ENCODE assay signal across 30 mouse cellular contexts in the genomic region with DNA sequence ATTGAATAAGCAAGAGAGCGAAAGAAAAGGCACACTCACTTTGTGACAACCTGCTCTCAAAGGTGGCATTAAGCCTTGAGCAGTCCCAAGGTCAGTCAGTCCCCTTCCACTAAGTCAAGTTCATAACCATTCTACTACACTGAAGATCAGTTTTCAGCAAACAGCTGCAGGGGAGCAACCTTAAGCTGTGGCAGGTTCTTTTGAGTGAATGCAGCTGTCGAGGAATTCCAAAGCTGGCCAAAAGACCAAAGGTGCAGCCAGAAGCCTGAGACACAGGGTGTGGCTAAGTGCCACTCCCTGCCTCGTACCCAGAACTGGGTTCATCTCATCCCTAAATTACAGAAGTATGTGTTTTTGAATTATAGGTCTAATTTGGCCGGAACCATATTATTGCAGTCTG. TPM values are rescaled to one million over a fixed set of nuclear protein-coding genes. Genes with fewer than 3 reads are reported as not detected.
DNase-seq lines count a peak whose midpoint lies in the region; ATAC-seq and TF ChIP-seq lines count a peak whose summit lies in the region.
"Had no signal": no experiment of that assay in that cellular context is flagged by ENCODE, and none has a peak within 500 bp of the region (broad histone marks: within the 10 kb centered on the region; RNA-seq: fewer than 3 reads in every experiment).

No protein-coding gene starts in this region.

- TF ChIP-seq CTCF in MEL (IDR thresholded peaks at IDR 0.05 in 2 of 3, conservative IDR thresholded peaks at IDR 0.05 in 1 of 3; ENCODE audit: control insufficient read depth in 1 of 3, insufficient read depth in 1 of 3, low read depth in 2 of 3, low read length in 3 of 3, poor library complexity in 1 of 3, severe bottlenecking in 1 of 3) = no peak
- no peak for TF ChIP-seq CTCF in stomach, postnatal 0 days (IDR thresholded peaks at IDR 0.05; ENCODE audit: low read depth)

- ATAC-seq in heart, embryonic 12.5 days (ENCODE audit: insufficient number of reproducible peaks, low FRiP score) = no peak
- ATAC-seq in heart, embryonic 15.5 days (replicated peaks; ENCODE audit: insufficient number of reproducible peaks, insufficient read depth, low FRiP score, low read depth) = no peak
- peak; percentile 38; the same call in 1 of the 2 replicates for ATAC-seq in stomach, postnatal 0 days (ENCODE audit: low FRiP score, low TSS enrichment)
- ATAC-seq: activated CD4-positive, CD25-positive, alpha-beta regulatory T cell, adult 4 months; forebrain, embryonic 15.5 days; hindbrain, postnatal 0 days; inflammation-experienced regulatory T-cells, adult 6 months; intestine, embryonic 16.5 days had no signal

- peaks cover 9% of the 10 kb centered on the region for H3K4me1 ChIP-seq in heart, embryonic 12.5 days (replicated peaks)
- H3K4me1 ChIP-seq in heart, embryonic 15.5 days (replicated peaks) = 0 out of 2 replicates have a peak, but pooled peaks cover 5% of the 10 kb centered on the region
- H3K4me1 ChIP-seq in MEL (ENCODE audit: control insufficient read depth in 1 of 2, insufficient read depth in 2 of 2, low read length in 2 of 2) = no peaks in the 10 kb centered on the region
- H3K4me1 ChIP-seq in stomach, postnatal 0 days (replicated peaks; ENCODE audit: control insufficient read depth, insufficient read depth) = no peaks in the 10 kb centered on the region
- H3K4me1 ChIP-seq: embryonic facial prominence, embryonic 12.5 days; forebrain, embryonic 12.5 days; forebrain, embryonic 15.5 days; hindbrain, embryonic 10.5 days had no signal

- H3K9ac ChIP-seq in heart, embryonic 12.5 days = no peak overlapping the region
- no peak overlapping the region for H3K9ac ChIP-seq in heart, embryonic 15.5 days
- H3K9ac ChIP-seq in MEL (ENCODE audit: control insufficient read depth, low read depth, low read length, poor library complexity, severe bottlenecking) = no peak overlapping the region
- H3K9ac ChIP-seq in stomach, postnatal 0 days (ENCODE audit: low read length) = no peak overlapping the region
- H3K9ac ChIP-seq: embryonic facial prominence, embryonic 12.5 days; forebrain, embryonic 12.5 days; forebrain, embryonic 15.5 days; hindbrain, embryonic 14.5 days had no signal

- no peak for DNase-seq in heart, adult 8-10 months (ENCODE audit: low spot score)
- DNase-seq in heart, adult 18-20 months = no peak
- no peak for DNase-seq in MEL (ENCODE audit: low read depth, low spot score)
- no peak for DNase-seq in stomach, postnatal 0 days (ENCODE audit: low spot score)
- no peak for DNase-seq in c-Kit-positive CD71-positive TER-119-positive erythroid progenitor cells, embryonic 14.5 days (ENCODE audit: low spot score)
- DNase-seq: adrenal gland, adult 8-10 months; adrenal gland, postnatal 25 days; B cell, adult 2 months; cerebellum, adult 18-20 months; cerebellum, adult 9-10 months; cerebellum, postnatal 14 days; gastrocnemius, postnatal 25 days; heart, adult 2 months; heart, postnatal 14 days; kidney, adult 18-20 months; kidney, adult 9 months had no signal

- H3K27me3 ChIP-seq in heart, embryonic 12.5 days (replicated peaks) = no peaks in the 10 kb centered on the region
- H3K27me3 ChIP-seq in heart, embryonic 15.5 days = no peaks in the 10 kb centered on the region
- H3K27me3 ChIP-seq in MEL (ENCODE audit: control insufficient read depth in 1 of 2, insufficient read depth in 2 of 2, low read length in 2 of 2) = no peaks in the 10 kb centered on the region; a peak in 1 of 4 replicates
- H3K27me3 ChIP-seq in stomach, postnatal 0 days (ENCODE audit: control insufficient read depth, insufficient read depth, low read length) = no peaks in the 10 kb centered on the region
- H3K27me3 ChIP-seq: embryonic facial prominence, embryonic 12.5 days; forebrain, embryonic 12.5 days; forebrain, embryonic 15.5 days had no signal

- H3K79me2 ChIP-seq in MEL (ENCODE audit: control insufficient read depth, insufficient read depth, low read length, poor library complexity) = no peaks in the 10 kb centered on the region

- H3K4me3 ChIP-seq in heart, embryonic 12.5 days = no peak overlapping the region
- H3K4me3 ChIP-seq in heart, embryonic 15.5 days = no peak overlapping the region
- no peak overlapping the region for H3K4me3 ChIP-seq in MEL (ENCODE audit: control insufficient read depth in 1 of 2, insufficient read depth in 1 of 2, low read depth in 2 of 2, low read length in 2 of 2)
- H3K4me3 ChIP-seq in stomach, postnatal 0 days (ENCODE audit: low read depth, low read length) = no peak overlapping the region
- H3K4me3 ChIP-seq: embryonic facial prominence, embryonic 12.5 days; erythroblast, embryonic 14.5 days; forebrain, embryonic 12.5 days; forebrain, embryonic 15.5 days; heart, adult 2 months; hindbrain, embryonic 10.5 days had no signal

- no peak for TF ChIP-seq EP300 in MEL (IDR thresholded peaks at IDR 0.05; ENCODE audit: low read depth in 1 of 2, low read length in 2 of 2)
- no peak for TF ChIP-seq EP300 in stomach, postnatal 0 days (optimal IDR thresholded peaks at IDR 0.05)

- H3K4me2 ChIP-seq in heart, embryonic 12.5 days = no peak overlapping the region
- H3K4me2 ChIP-seq in heart, embryonic 15.5 days = no peak overlapping the region
- no peak overlapping the region for H3K4me2 ChIP-seq in stomach, postnatal 0 days (replicated peaks; ENCODE audit: low read depth)
- H3K4me2 ChIP-seq: embryonic facial prominence, embryonic 12.5 days; forebrain, embryonic 12.5 days; forebrain, embryonic 15.5 days; hindbrain, embryonic 14.5 days had no signal

- H3K27ac ChIP-seq in heart, embryonic 12.5 days (ENCODE audit: poor library complexity, severe bottlenecking) = 0 out of 2 replicates have a peak overlapping the region, but pooled peaks have one; percentile 41
- peak overlapping the region; percentile 21; the same call in 1 of the 2 replicates for H3K27ac ChIP-seq in heart, embryonic 15.5 days
- H3K27ac ChIP-seq in MEL (ENCODE audit: control insufficient read depth, low read depth, low read length) = no peak overlapping the region
- no peak overlapping the region for H3K27ac ChIP-seq in stomach, postnatal 0 days (replicated peaks)
- H3K27ac ChIP-seq: embryonic facial prominence, embryonic 12.5 days; forebrain, embryonic 12.5 days; forebrain, embryonic 15.5 days; heart, adult 2 months; hindbrain, embryonic 10.5 days; hindbrain, embryonic 14.5 days; hindbrain, postnatal 0 days had no signal

- peak in 1 of 2 experiments; percentile 31; a peak in 1 of 4 replicates for TF ChIP-seq POLR2A in MEL (IDR thresholded peaks at IDR 0.05; ENCODE audit: control insufficient read depth in 1 of 2, insufficient read depth in 1 of 2, low read depth in 1 of 2, low read length in 2 of 2, poor library complexity in 1 of 2)

- H3K9me3 ChIP-seq in heart, embryonic 12.5 days (replicated peaks) = no peaks in the 10 kb centered on the region
- no peaks in the 10 kb centered on the region for H3K9me3 ChIP-seq in heart, embryonic 15.5 days (replicated peaks)
- H3K9me3 ChIP-seq in MEL (replicated peaks; ENCODE audit: insufficient read depth, low read length) = no peaks in the 10 kb centered on the region
- no peaks in the 10 kb centered on the region for H3K9me3 ChIP-seq in stomach, postnatal 0 days (ENCODE audit: control insufficient read depth, low read length)
- H3K9me3 ChIP-seq: embryonic facial prominence, embryonic 12.5 days; forebrain, embryonic 12.5 days; forebrain, embryonic 15.5 days; hindbrain, embryonic 10.5 days had no signal

- no peak for TF ChIP-seq RAD21 in MEL (IDR thresholded peaks at IDR 0.05; ENCODE audit: low read depth, low read length)

- 72% methylated on average over 4 of the region's 4 CpGs for WGBS in heart, embryonic 12.5 days
- 69% methylated on average over 4 of the region's 4 CpGs for WGBS in heart, embryonic 15.5 days
- 55% methylated on average over 4 of the region's 4 CpGs for WGBS in stomach, postnatal 0 days

- peaks cover 47% of the 10 kb centered on the region for H3K36me3 ChIP-seq in heart, embryonic 12.5 days
- peaks cover 42% of the 10 kb centered on the region for H3K36me3 ChIP-seq in heart, embryonic 15.5 days
- peaks cover 0 to 10% of the 10 kb centered on the region in 2 experiments; a peak in 2 of 4 replicates for H3K36me3 ChIP-seq in MEL (ENCODE audit: control insufficient read depth in 1 of 2, insufficient read depth in 2 of 2, low read length in 2 of 2)
- peaks cover 8% of the 10 kb centered on the region; the same call in 1 of the 2 replicates for H3K36me3 ChIP-seq in stomach, postnatal 0 days (ENCODE audit: control insufficient read depth, insufficient read depth, low read length)

RNA-seq across cellular contexts. Expression of a gene that starts 9.5 kb away (rescaled TPM):
- polyA plus RNA-seq in heart, embryonic 12.5 days (2016; fragmentation: Nextera tagmentation; extraction: Ambion mirVana) = 237 and 240 TPM in 2 replicates
- 100 to 1,000 TPM; 398 to 451 (median 428) TPM for total RNA-seq in heart, adult 8-10 months (2022)
- 239 and 276 TPM in 2 replicates for polyA plus RNA-seq in heart, embryonic 15.5 days (2015; fragmentation: Nextera tagmentation; extraction: Ambion mirVana)
- 100 to 1,000 TPM; 418 to 431 TPM for total RNA-seq in heart, adult 18-20 months (2021)
- total RNA-seq in MEL (2012; rRNA removed) = 255 and 257 TPM in 2 replicates
- 100 to 1,000 TPM; 189 to 260 TPM for polyA plus RNA-seq in MEL (2012; ENCODE audit: insufficient read depth in 1 of 2, insufficient read length in 2 of 2, low read depth in 1 of 2, low replicate concordance in 2 of 2, missing spikeins in 1 of 2)
- polyA plus RNA-seq in stomach, postnatal 0 days (2015; fragmentation: Nextera tagmentation; extraction: Ambion mirVana) = 235 and 236 TPM in 2 replicates

RNA-seq across cellular contexts. Expression of a gene that starts 9.6 kb away (rescaled TPM):
- 9.4 and 12.5 TPM in 2 replicates for polyA plus RNA-seq in heart, embryonic 12.5 days (2016; fragmentation: Nextera tagmentation; extraction: Ambion mirVana)
- 1 to 10 TPM; 2.9 to 4.1 (median 3.5) TPM for total RNA-seq in heart, adult 8-10 months (2022)
- 9.1 and 12.5 TPM in 2 replicates for polyA plus RNA-seq in heart, embryonic 15.5 days (2015; fragmentation: Nextera tagmentation; extraction: Ambion mirVana)
- 1 to 10 TPM; 3.6 to 4.3 TPM for total RNA-seq in heart, adult 18-20 months (2021)
- total RNA-seq in MEL (2012; rRNA removed) = 16.3 and 20.9 TPM in 2 replicates
- polyA plus RNA-seq in MEL (2012; ENCODE audit: insufficient read depth in 1 of 2, insufficient read length in 2 of 2, low read depth in 1 of 2, low replicate concordance in 2 of 2, missing spikeins in 1 of 2) = 10 to 100 TPM in 1 of 2 experiments, not detected in 1; 23.0 TPM
- polyA plus RNA-seq in stomach, postnatal 0 days (2015; fragmentation: Nextera tagmentation; extraction: Ambion mirVana) = 21.5 and 22.7 TPM in 2 replicates

RNA-seq across cellular contexts. Expression of a gene that starts 16.5 kb away (rescaled TPM):
- polyA plus RNA-seq in heart, embryonic 12.5 days (2016; fragmentation: Nextera tagmentation; extraction: Ambion mirVana) = not detected in 2 replicates
- total RNA-seq in heart, adult 8-10 months (2022) = not detected
- not detected in 2 replicates for polyA plus RNA-seq in heart, embryonic 15.5 days (2015; fragmentation: Nextera tagmentation; extraction: Ambion mirVana)
- not detected for total RNA-seq in heart, adult 18-20 months (2021)
- not detected in 2 replicates for total RNA-seq in MEL (2012; rRNA removed)
- polyA plus RNA-seq in MEL (2012; ENCODE audit: insufficient read depth in 1 of 2, insufficient read length in 2 of 2, low read depth in 1 of 2, low replicate concordance in 2 of 2, missing spikeins in 1 of 2) = not detected
- not detected in 2 replicates for polyA plus RNA-seq in stomach, postnatal 0 days (2015; fragmentation: Nextera tagmentation; extraction: Ambion mirVana)
- total RNA-seq: adrenal gland, adult 8-10 months; adrenal gland, postnatal 25 days; gastrocnemius, adult 8-10 months; gastrocnemius, postnatal 25 days; heart, adult 2 months; heart, postnatal 14 days; hindbrain, postnatal 0 days had no signal
- polyA plus RNA-seq: activated CD4-positive, CD25-positive, alpha-beta regulatory T cell, adult 4 months; brain, embryonic 14.5 days; embryonic facial prominence, embryonic 12.5 days; erythroblast, embryonic 14.5 days; forebrain, embryonic 12.5 days; forebrain, embryonic 15.5 days; heart, adult 2 months; hindbrain, embryonic 10.5 days; hindbrain, embryonic 14.5 days; hindbrain, postnatal 0 days; inflammation-experienced regulatory T-cells, adult 6 months; intestine, embryonic 16.5 days had no signal

RNA-seq across cellular contexts. Expression of a gene that starts 28.3 kb away (rescaled TPM):
- polyA plus RNA-seq in heart, embryonic 12.5 days (2016; fragmentation: Nextera tagmentation; extraction: Ambion mirVana) = 8.6 and 9.2 TPM in 2 replicates
- total RNA-seq in heart, adult 8-10 months (2022) = 10 to 100 TPM; 12.8 to 16.5 (median 13.7) TPM
- polyA plus RNA-seq in heart, embryonic 15.5 days (2015; fragmentation: Nextera tagmentation; extraction: Ambion mirVana) = 8.0 and 8.1 TPM in 2 replicates
- 10 to 100 TPM; 13.6 to 13.7 TPM for total RNA-seq in heart, adult 18-20 months (2021)
- 7.0 and 7.9 TPM in 2 replicates for total RNA-seq in MEL (2012; rRNA removed)
- polyA plus RNA-seq in MEL (2012; ENCODE audit: insufficient read depth in 1 of 2, insufficient read length in 2 of 2, low read depth in 1 of 2, low replicate concordance in 2 of 2, missing spikeins in 1 of 2) = 1 to 10 TPM in 1 of 2 experiments, not detected in 1; 7.1 TPM
- polyA plus RNA-seq in stomach, postnatal 0 days (2015; fragmentation: Nextera tagmentation; extraction: Ambion mirVana) = 6.6 and 7.1 TPM in 2 replicates
- polyA plus RNA-seq: erythroblast, embryonic 14.5 days had no signal

RNA-seq across cellular contexts. Expression of a gene that starts 33.6 kb away (rescaled TPM):
- polyA plus RNA-seq in heart, embryonic 12.5 days (2016; fragmentation: Nextera tagmentation; extraction: Ambion mirVana) = 5.5 TPM in 2 replicates
- total RNA-seq in heart, adult 8-10 months (2022) = 1 to 10 TPM; 3.7 to 4.3 (median 4.0) TPM
- polyA plus RNA-seq in heart, embryonic 15.5 days (2015; fragmentation: Nextera tagmentation; extraction: Ambion mirVana) = 4.1 and 4.8 TPM in 2 replicates
- total RNA-seq in heart, adult 18-20 months (2021) = 1 to 10 TPM; 4.0 to 5.0 TPM
- 0.35 and 0.49 TPM in 2 replicates for total RNA-seq in MEL (2012; rRNA removed)
- polyA plus RNA-seq in MEL (2012; ENCODE audit: insufficient read depth in 1 of 2, insufficient read length in 2 of 2, low read depth in 1 of 2, low replicate concordance in 2 of 2, missing spikeins in 1 of 2) = under 1 TPM in 1 of 2 experiments, not detected in 1; 0.64 TPM
- 2.1 and 2.2 TPM in 2 replicates for polyA plus RNA-seq in stomach, postnatal 0 days (2015; fragmentation: Nextera tagmentation; extraction: Ambion mirVana)

Comparison
In these comparisons a context has a peak if more than half of its experiments do, and no peak if none do; other contexts are left out.
1. H3K27ac ChIP-seq: peak in heart, embryonic 12.5 days (single experiment) and heart, embryonic 15.5 days (single experiment); none in MEL (single experiment) and stomach, postnatal 0 days (single experiment).